Mouse (Mus musculus): ENCODE measurements around the gene Srcin1. TPM values are rescaled to one million over a fixed set of nuclear protein-coding genes. Genes with fewer than 3 reads are reported as not detected.

The Srcin1 gene
- under 1 TPM; 0.43 to 0.49 TPM for total RNA-seq (2021)
- long read RNA-seq, experiment 1, partial matches to known transcripts: 0 of 1 reads
- long read RNA-seq, experiment 1, other reads (novel, unspliced or antisense): 1 of 1 reads
- long read RNA-seq, experiment 2, partial matches to known transcripts: 0 of 1 reads
- long read RNA-seq, experiment 2, other reads (novel, unspliced or antisense): 1 of 1 reads

- DNase-seq: peak; percentile 38
Measured at GRCm38 (mm10) chr11:97576136-97576906, at the start of gene Srcin1. Gene Srcin1 (minus strand): TSS chr11:97576186.

- DNase-seq: no peak
Measured at GRCm38 (mm10) chr11:97625551-97625950, 49.6 kb upstream of the Srcin1 start.

GRCm38 (mm10) chr11:97623166-97623565, 47.2 kb upstream of the Srcin1 start:
- no peak for DNase-seq

- peak; percentile 29 for DNase-seq
Measured at GRCm38 (mm10) chr11:97622440-97622839, 46.5 kb upstream of the Srcin1 start.

GRCm38 (mm10) chr11:97619391-97619795, 43.4 kb upstream of the Srcin1 start:
- DNase-seq: peak; percentile 46

GRCm38 (mm10) chr11:97618368-97618767, 42.4 kb upstream of the Srcin1 start:
- no peak for DNase-seq

GRCm38 (mm10) chr11:97615276-97615675, 39.3 kb upstream of the Srcin1 start:
- no peak for DNase-seq

GRCm38 (mm10) chr11:97611076-97611475, 35.1 kb upstream of the Srcin1 start:
- DNase-seq: no peak

- no peak for DNase-seq
Measured at GRCm38 (mm10) chr11:97609743-97610142, 33.8 kb upstream of the Srcin1 start.

- no peak for DNase-seq
Measured at GRCm38 (mm10) chr11:97608933-97609332, 32.9 kb upstream of the Srcin1 start.

GRCm38 (mm10) chr11:97607056-97607725, 31.2 kb upstream of the Srcin1 start:
- no peak for DNase-seq

GRCm38 (mm10) chr11:97603891-97604290, 27.9 kb upstream of the Srcin1 start:
- no peak for DNase-seq

GRCm38 (mm10) chr11:97602223-97602622, 26.2 kb upstream of the Srcin1 start:
- DNase-seq: no peak

- DNase-seq: no peak
Measured at GRCm38 (mm10) chr11:97599104-97599503, 23.1 kb upstream of the Srcin1 start.

- DNase-seq: no peak
Measured at GRCm38 (mm10) chr11:97597945-97598691, 22.1 kb upstream of the Srcin1 start.

- DNase-seq: no peak
Measured at GRCm38 (mm10) chr11:97594136-97594535, 18.1 kb upstream of the Srcin1 start.

- no peak for DNase-seq
Measured at GRCm38 (mm10) chr11:97591910-97592309, 15.9 kb upstream of the Srcin1 start.

- DNase-seq: no peak
Measured at GRCm38 (mm10) chr11:97590227-97590960, 14.4 kb upstream of the Srcin1 start.

- no peak for DNase-seq
Measured at GRCm38 (mm10) chr11:97589216-97589615, 13.2 kb upstream of the Srcin1 start.

- no peak for DNase-seq
Measured at GRCm38 (mm10) chr11:97585932-97586331, 9.9 kb upstream of the Srcin1 start.

GRCm38 (mm10) chr11:97584476-97584875, 8.5 kb upstream of the Srcin1 start:
- no peak for DNase-seq
